Mouse (Mus musculus) brain, embryonic 14.5 days (tissue): ENCODE results near the gene Aplf. TPM values are rescaled to one million over a fixed set of nuclear protein-coding genes. Genes with fewer than 3 reads are reported as not detected.

Experiments used
- DNase-seq: peaks from one replicate; pipeline ENCODE4 v3.0.0-alpha.2; 2011; ENCODE audit warnings: low read depth
- CTCF ChIP-seq: fragments of 200-500 bp; IDR thresholded peaks from 2 replicates; pipeline ENCODE4 v1.5.1; 2012; ENCODE audit warnings: inconsistent platforms, mild to moderate bottlenecking, moderate library complexity, borderline replicate concordance; ENCODE audit not compliant: insufficient read depth, insufficient read length; ENCODE audit errors: extremely low read depth
- POLR2A ChIP-seq: fragments of 200-500 bp; IDR thresholded peaks from 2 replicates; pipeline ENCODE4 v1.6.1; 2012; ENCODE audit warnings: mild to moderate bottlenecking, inconsistent platforms, borderline replicate concordance; ENCODE audit not compliant: poor library complexity, insufficient read depth, insufficient read length, severe bottlenecking; ENCODE audit errors: extremely low read depth
- polyA plus RNA-seq: library from polyadenylated mRNA; depleted of rRNA; stranded (reverse); fragments of >200 nt; gene quantifications from 2 replicates; pipeline ENCODE4 v1.2.3, GENCODE M21; 2012; rRNA removed

The Aplf gene
- polyA plus RNA-seq, 1 experiment = 6.4 TPM

DNA sequence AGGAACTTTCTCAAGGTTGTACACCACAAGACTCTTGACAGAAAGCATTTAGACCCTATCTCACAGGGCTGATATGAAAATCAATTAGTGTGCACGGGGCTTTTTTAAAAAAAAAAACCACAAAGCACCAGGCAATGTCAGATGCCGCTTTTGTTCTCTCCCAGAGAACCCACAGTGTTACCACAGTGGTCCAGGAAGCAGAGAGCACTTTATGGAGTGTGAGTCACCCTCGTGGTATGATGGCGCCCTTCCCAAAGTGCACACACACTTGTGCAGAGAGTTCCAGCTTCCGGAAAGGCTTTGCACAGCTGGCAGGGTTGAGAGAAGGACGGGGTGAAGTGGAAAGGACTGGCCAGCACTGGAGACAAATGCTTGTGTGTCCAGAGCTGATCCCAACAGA lies 89.5 kb downstream of the Aplf start:
- no peak for TF ChIP-seq POLR2A
- no peak for TF ChIP-seq CTCF
- no peak for DNase-seq

GRCm38 (mm10) chr6:87581581-87581980 lies 90.4 kb downstream of the Aplf start:
- DNase-seq = no peak
- TF ChIP-seq CTCF (no peak), POLR2A (no peak)

- TF ChIP-seq CTCF = no peak
- TF ChIP-seq POLR2A = no peak
- DNase-seq = no peak
Measured at GRCm38 (mm10) chr6:87581071-87581470, 90.9 kb downstream of the Aplf start.

Other genes starting within 250 kb of the Aplf start
- not detected in 2 replicates for gene Bmp10, start 243.2 kb downstream of the Aplf start, polyA plus RNA-seq
- gene Arhgap25, start 138.9 kb downstream of the Aplf start, polyA plus RNA-seq = 0.85 and 1.4 TPM in 2 replicates
- 2.4 TPM in 2 replicates for gene Prokr1, start 81.5 kb downstream of the Aplf start, polyA plus RNA-seq
- 2.0 and 4.6 TPM in 2 replicates for gene Efcc1, start 58.7 kb upstream of the Aplf start, polyA plus RNA-seq
- gene Gp9, start 105.9 kb upstream of the Aplf start, polyA plus RNA-seq = 0.50 and 1.3 TPM in 2 replicates
- gene Rab43, start 140.0 kb upstream of the Aplf start, polyA plus RNA-seq = 13.4 and 14.3 TPM in 2 replicates
- gene Gm45140, start 163.6 kb upstream of the Aplf start, polyA plus RNA-seq = 5.9 and 6.8 TPM in 2 replicates
- gene Isy1, start 166.6 kb upstream of the Aplf start, polyA plus RNA-seq = 31.3 and 38.3 TPM in 2 replicates
- gene Cnbp, start 178.9 kb upstream of the Aplf start, polyA plus RNA-seq = 264 and 299 TPM in 2 replicates
- 78.3 and 121 TPM in 2 replicates for gene Copg1, start 215.6 kb upstream of the Aplf start, polyA plus RNA-seq
- 35.5 and 38.2 TPM in 2 replicates for gene Hmces, start 241.7 kb upstream of the Aplf start, polyA plus RNA-seq